Mouse (Mus musculus) adrenal gland, adult 18-20 months (tissue): ENCODE data around the gene Flt3. TPM values are rescaled to one million over a fixed set of nuclear protein-coding genes. Genes with fewer than 3 reads are reported as not detected.

Experiments used
- DNase-seq, 2 experiments: peaks; one replicate each; pipeline ENCODE4 v3.0.0; 2021 to 2022; ENCODE audit warnings: low spot score in 2 of 2
- total RNA-seq, 2 experiments: library from RNA; stranded (reverse); gene quantifications; 1 replicate in 1 of 2; 2 replicates in 1 of 2; pipeline ENCODE4 v1.2.3; 2021

The Flt3 gene
- total RNA-seq, 2 experiments from 2014 or later = 0.43 to 0.58 TPM

GRCm38 (mm10) chr5:147314646-147315431 is 85.5 kb downstream of the Flt3 start:
- peak in 1 of 2 experiments; percentile 31 for DNase-seq

- no peak for DNase-seq
Observed at GRCm38 (mm10) chr5:147312830-147313685, 87.2 kb downstream of the Flt3 start.

GRCm38 (mm10) chr5:147309786-147310185 is 90.5 kb downstream of the Flt3 start:
- no peak for DNase-seq

GRCm38 (mm10) chr5:147308451-147308850 is 91.8 kb downstream of the Flt3 start:
- DNase-seq = no peak

GRCm38 (mm10) chr5:147307398-147307785 is 92.9 kb downstream of the Flt3 start:
- DNase-seq = no peak

- DNase-seq = no peak
Observed at GRCm38 (mm10) chr5:147306638-147307397, 93.5 kb downstream of the Flt3 start, which contains the start of gene Cdx2. Gene Cdx2 (minus strand): TSS chr5:147307270.

GRCm38 (mm10) chr5:147305856-147306637 is 94.2 kb downstream of the Flt3 start:
- DNase-seq = no peak

GRCm38 (mm10) chr5:147305166-147305565 is 95.1 kb downstream of the Flt3 start:
- no peak for DNase-seq

- DNase-seq = no peak
Observed at GRCm38 (mm10) chr5:147304276-147305155, 95.8 kb downstream of the Flt3 start.

GRCm38 (mm10) chr5:147302746-147303400 is 97.4 kb downstream of the Flt3 start:
- DNase-seq = no peak

- no peak for DNase-seq
Observed at GRCm38 (mm10) chr5:147302141-147302540, 98.1 kb downstream of the Flt3 start.

- DNase-seq = no peak
Observed at GRCm38 (mm10) chr5:147301781-147302070, 98.6 kb downstream of the Flt3 start.

- no peak for DNase-seq
Observed at GRCm38 (mm10) chr5:147300917-147301780, 99.1 kb downstream of the Flt3 start.

- no peak for DNase-seq
Observed at GRCm38 (mm10) chr5:147300001-147300363, 100.3 kb downstream of the Flt3 start.

GRCm38 (mm10) chr5:147299255-147300000 is 100.9 kb downstream of the Flt3 start:
- peak; percentile 24 to 42 for DNase-seq

- DNase-seq = no peak
Observed at GRCm38 (mm10) chr5:147297249-147297648, 103.0 kb downstream of the Flt3 start.

- no peak for DNase-seq
Observed at GRCm38 (mm10) chr5:147294121-147294520, 106.2 kb downstream of the Flt3 start.
